Mouse (Mus musculus) erythroblast, embryonic 14.5 days (primary cell): ENCODE results near the gene Mdh2.

Source experiments
- GATA1 ChIP-seq: IDR thresholded peaks from 2 replicates; pipeline ENCODE4 v1.6.1; 2012; ENCODE audit warnings: low read length, inconsistent platforms, mixed read lengths
- TAL1 ChIP-seq: IDR thresholded peaks from 3 replicates; pipeline ENCODE4 v1.6.1; 2012; ENCODE audit warnings: low read length, inconsistent platforms, mixed read lengths

- TF ChIP-seq TAL1 (no peak), GATA1 (no peak)
Measured at GRCm38 (mm10) chr5:135742941-135743740, 35.1 kb upstream of the Mdh2 start.
